Mouse (Mus musculus) CD4-positive, CD25-positive, alpha-beta regulatory T cell, adult 9 weeks (primary cell): Measurements from ENCODE around the gene Abhd16a. TPM values are rescaled to one million over a fixed set of nuclear protein-coding genes. Genes with fewer than 3 reads are reported as not detected.

Experiments
- polyA plus RNA-seq: library from polyadenylated mRNA; unstranded; fragments of 100-300 nt; shearing (Covaris generic); gene quantifications from one replicate; pipeline ENCODE4 v1.2.1, GENCODE M21; 2017

The Abhd16a gene
- polyA plus RNA-seq: 84.0 TPM

DNA sequence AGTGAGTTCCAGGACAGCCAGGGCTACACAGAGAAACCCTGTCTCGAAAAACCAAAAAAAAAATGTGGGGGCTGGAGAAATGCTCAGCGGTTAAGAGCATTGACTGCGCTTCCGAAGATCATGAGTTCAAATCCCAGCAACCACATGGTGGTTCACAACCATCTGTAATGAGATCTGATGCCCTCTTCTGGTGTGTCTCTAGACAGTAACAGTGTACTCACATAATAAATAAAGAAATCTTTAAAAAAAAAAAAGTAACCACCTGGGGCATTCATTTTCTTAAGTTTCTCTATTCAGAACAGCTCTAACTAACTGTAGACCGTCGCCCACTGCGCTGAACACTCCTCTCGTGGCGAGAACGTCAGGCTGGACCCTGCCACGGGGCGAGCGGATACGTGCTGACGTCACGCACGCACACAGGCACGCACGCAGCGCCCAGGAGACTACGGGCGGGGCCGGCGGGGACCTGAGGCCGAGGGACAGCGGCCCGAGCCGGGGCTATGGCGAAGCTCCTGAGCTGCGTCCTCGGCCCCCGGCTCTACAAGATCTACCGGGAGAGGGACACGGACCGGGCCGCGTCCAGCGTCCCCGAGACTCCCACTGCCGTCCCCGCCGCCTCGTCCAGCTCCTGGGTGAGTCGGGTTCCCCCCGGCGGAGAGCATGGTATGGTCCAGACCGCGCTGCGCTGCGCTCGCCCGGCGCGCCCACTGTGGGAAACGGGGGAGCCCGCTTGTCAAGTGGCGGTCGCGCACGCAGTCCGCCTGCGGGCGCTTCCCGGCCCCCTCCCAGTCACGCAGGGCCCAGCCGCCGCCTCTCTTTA, at the start of gene Abhd16a:
Gene Abhd16a (plus strand): TSS at position 439 of the 820 bp plus-strand sequence.

DNA sequence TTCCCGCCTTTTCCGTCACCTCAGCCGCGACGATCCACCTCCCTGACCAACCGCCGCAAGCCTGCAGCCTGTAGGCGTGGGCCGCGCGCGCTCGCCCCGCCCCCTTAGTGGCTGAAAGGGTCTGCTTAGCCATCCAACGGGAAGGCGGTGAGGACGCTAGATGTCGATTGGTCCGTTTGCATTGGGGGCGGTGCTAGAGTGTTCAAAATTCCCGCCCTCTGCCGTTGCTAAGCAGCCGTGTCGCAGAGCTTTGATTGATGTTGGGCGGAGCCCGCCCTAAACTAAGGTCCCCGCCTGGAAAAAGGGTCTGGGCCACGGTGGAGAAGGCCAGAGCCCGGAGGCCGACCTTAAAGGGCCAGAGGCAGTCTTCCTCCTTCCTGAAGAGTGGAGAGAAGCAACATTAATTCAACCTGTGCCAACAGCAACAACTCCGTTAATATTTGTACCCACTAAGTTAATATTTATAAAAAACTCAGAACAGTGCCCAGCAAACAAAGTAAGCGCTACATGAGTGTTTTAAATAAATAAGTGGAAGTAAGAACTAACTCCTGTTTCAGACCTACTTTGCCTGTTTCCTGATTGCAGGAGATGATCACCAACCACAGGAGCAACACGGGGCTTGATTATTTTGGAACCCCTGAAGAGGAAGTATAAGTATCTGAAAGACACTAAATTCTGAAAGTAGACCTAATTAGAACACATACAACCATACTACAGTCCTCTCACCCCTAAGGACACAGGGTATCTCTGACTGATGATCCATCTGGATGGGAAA, 42.2 kb upstream of the Abhd16a start, which contains the start of gene Msh5:
Gene Msh5 (minus strand): TSS at position 65 of the 775 bp plus-strand sequence.

DNA sequence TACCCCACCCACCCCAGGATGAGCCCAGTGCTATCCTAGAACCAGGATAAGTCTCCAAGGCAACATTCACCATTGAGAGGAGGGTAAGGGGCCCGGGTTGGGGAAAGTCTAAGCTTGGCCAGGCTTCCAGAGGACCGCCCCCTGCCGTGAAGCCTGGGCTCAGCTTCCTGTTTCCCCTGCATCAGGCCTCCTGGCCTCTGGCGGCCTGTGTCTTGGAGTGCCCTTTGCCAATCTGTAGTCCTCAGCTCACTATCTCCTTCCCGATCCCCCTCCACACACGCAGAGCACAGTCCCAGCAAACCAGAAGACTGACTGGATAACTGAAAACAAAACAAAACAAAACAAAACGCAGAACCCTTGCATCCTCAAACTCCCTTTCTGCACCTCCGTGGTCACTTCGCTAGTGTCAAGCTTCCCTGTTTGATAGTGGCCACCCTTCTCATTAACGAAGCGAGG, 39.5 kb upstream of the Abhd16a start, which contains the start of gene Clic1:
Gene Clic1 (plus strand): TSS at position 406 of the 456 bp plus-strand sequence.

DNA sequence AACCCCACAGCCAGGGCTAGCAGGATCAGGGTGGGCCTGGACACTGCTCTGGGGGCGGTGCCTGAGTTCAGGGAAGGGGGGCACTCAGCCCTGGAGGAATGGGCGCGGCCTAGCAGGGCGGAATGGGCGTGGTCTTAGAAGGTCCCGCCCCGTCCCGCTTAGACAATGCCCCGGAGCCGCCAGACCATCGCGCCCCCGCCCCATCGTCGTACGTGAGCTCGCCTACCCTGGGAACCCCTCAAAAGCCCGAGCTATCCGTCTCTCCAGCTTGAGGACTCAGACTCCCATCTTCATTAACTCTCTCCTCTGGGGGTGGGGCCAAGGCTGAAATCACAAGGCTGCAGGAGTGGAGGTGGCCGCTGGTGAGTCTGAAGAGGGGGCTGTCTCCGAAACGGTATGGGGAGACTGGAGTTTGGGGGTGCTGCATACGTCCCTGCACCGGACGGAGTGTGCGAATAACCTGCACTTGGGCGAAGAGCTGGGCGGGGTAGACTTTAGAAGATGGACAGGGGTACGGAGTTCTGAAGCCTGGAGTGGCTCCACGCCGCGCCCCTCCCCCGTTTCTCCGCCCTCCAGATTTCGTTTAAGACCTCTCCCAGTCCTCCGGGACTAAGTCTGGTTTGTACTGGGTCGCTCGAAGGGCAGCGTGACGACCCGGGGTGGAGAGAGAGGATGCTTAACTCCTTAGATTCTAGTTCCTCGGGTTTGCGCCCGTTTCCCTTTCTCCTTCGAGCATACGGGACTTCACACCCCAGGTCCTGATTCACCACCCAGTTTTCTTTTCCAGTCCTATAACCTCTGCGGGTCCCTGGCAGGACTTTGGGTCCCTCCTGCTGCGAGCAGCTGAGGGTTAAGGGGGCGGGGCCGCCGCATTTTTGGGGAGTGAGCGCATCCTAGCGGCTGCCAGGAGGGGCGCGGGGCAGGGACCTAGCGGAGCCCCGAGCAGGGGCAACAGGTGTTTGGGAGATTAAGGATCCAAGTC, 29.9 kb upstream of the Abhd16a start, which contains the start of gene Ddah2:
Gene Ddah2 (plus strand): TSS at position 125 of the 982 bp plus-strand sequence.

DNA sequence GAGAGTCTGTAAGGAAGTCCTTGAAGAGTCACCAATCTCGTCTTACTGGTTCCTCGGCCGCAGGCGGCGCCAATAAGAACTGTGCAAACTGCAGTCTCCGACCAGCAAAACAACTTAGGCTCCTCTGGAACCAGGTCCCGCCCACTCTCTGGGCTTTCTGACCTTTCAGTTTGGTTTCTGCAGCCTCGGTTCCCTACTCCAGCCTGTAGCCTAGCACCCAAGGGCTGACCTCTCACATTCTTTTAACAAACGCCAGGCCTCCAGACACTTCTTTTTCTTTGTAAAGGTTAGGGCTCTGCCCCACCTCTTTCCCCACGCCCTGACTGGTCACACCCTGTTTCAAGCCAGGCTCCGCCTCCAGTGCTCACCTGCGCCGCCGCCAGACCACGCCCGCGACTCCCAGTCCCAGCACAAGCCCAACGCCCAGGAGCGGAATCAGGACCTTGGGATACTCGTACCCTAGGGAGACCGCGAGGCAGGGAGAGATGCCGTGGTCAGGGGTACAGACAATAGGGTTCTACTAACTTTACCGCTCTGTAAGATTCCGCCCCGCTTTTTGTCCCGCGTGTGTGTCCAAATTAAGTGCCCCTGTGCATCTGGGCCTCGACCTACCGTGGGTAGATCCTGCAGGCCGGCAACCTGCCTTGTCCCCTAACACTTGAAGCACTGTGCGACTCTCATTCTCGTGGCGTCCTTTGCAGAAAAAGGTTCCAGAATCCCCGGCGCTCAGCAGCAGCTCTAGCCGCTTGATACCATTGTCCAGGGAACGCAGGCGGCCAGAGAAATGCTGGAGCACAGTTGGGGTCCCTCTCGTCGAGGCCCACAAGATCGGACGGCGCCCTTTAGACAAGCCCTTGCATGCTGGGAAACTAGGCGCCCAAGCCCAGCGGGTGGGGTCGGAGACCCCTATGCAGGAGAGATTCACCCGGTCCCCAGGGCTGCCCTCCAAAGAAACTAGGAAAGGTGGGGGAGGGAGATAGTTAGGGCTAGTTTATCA, 23.8 kb upstream of the Abhd16a start, which contains the start of gene Ly6g6c:
Gene Ly6g6c (plus strand): TSS at position 438 of the 997 bp plus-strand sequence.

DNA sequence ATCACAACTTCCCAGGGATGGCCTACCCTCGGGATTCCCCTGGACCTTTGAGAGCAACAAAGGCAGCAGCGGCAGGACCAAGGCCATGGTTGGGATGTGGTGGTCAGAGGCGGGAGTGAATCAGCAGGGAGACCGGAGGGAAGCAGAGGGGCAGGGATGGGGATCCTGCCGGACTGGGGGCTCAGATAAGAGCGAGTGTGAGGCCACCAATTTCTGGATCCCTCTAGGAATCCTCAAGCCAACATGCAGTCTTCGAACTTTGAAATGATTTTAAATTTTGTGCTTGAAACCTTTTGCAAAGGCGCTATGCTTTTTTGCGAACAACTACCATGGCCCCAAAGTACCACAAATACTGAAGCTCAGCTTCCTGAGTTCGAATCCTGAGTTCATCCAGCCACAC, 23.0 kb upstream of the Abhd16a start, which contains the start of gene Mpig6b:
Gene Mpig6b (minus strand): TSS at position 101 of the 400 bp plus-strand sequence.

DNA sequence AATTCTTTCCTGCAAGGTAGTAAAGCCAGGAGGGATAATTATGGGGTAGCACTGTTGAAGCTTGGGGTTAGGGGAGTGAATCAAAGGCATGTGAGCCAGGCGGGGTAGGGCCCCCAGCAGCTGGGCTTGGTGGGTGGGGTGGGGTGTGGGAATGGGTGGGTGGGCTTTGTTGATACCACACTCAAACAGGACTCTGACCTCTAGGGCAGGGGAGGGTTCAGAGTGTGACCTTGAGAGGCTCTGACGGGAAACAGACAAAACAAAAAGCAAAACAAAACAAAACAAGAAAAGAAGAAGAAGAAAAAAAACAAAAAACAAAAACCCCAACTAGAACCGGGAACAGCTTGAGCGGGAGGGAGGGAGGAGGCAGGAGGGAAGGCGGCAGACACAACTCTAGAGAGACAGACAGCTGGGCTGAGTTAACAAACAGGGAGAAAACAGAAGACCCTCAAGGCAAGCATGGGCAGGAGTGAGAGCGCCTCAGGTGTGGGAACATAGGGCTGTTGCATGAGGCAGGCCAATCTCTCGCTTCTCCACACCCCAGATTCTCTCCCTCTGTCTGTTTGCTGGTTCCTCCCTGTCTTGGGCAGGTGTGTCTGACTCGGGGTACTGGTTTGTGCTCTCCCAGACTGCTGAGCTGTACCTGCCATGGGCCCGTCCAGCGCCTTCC, 12.4 kb upstream of the Abhd16a start, which contains the start of gene Ly6g6e:
Gene Ly6g6e (plus strand): TSS at position 396 of the 670 bp plus-strand sequence.

DNA sequence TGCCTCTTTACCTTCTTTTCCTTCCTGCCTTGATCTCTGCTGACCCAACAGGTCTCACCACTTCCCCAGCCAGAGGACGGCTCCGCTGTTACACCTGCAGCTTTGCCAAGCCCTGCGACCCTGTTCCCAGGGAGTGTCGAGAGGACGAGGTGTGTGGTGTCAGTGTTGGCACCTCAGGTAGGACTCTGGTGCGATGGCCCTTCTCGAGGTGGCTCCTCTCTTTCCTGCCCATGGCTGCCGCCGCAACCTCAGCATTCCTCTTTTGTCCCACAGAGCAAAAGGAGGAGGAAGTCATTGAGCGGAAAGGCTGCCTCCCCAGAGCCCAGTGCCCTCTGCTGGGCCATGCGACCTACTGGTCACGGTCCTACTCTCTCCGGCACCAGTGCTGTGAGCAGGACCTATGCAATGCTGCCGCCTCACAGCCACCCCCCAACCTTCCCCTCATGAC, 11.3 kb upstream of the Abhd16a start, which contains the start of gene Ly6g6d:
Gene Ly6g6d (minus strand): TSS at position 280 of the 448 bp plus-strand sequence.

DNA sequence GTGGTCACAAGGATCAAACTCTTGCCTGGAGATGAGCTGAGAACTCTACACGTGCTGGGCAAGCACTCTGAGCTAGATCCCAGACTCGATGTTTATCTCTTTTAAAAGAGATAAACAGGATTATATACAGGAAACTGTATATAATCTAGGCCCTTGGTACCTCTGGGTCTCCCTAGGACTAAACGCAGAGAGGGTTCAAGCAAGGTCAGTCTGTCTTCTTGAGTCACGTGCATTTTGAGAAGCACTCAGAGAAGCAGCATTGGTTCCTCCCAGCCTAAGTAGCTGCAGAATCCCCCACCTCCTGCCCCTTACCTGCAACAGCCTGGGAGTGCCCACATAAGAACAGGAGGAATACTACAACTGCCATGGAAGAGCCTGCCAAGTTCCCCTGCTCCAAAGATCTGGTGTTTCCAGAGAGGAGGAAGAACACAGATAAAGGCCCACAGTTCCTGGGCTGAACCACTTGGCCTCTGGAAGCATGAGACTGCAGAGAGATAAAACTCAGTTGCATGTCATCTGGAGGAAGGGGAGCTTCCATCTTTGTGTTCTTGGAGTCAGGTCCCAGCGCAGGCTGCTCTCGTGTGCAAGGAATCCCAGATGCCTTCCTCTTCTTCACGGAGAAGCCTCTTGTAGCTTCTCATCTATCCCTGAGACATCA, 3.7 kb upstream of the Abhd16a start, which contains the start of gene Ly6g6f:
Gene Ly6g6f (minus strand): TSS at position 403 of the 658 bp plus-strand sequence.

DNA sequence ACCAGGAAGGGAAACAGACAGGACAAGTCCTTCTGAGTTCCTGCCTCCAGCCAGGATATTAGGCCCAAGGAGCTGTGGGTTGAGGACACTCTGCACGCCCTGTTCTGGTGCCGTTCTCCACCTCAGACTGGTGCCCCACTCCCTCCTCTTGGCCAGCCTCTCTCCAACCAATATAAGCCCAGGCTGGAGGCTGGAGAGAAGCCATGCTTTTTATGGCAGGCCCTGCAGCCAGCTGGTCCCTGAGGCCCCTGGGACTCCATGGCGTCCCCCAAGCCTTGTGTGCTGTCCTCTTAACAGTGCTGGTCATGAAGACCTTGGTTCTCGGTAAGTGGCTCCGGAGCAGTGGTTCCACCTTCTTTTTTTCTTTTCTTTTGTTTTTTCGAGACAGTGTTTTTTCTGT, 19.0 kb downstream of the Abhd16a start, which contains the start of gene Ly6g5c:
Gene Ly6g5c (plus strand): TSS at position 183 of the 400 bp plus-strand sequence.

DNA sequence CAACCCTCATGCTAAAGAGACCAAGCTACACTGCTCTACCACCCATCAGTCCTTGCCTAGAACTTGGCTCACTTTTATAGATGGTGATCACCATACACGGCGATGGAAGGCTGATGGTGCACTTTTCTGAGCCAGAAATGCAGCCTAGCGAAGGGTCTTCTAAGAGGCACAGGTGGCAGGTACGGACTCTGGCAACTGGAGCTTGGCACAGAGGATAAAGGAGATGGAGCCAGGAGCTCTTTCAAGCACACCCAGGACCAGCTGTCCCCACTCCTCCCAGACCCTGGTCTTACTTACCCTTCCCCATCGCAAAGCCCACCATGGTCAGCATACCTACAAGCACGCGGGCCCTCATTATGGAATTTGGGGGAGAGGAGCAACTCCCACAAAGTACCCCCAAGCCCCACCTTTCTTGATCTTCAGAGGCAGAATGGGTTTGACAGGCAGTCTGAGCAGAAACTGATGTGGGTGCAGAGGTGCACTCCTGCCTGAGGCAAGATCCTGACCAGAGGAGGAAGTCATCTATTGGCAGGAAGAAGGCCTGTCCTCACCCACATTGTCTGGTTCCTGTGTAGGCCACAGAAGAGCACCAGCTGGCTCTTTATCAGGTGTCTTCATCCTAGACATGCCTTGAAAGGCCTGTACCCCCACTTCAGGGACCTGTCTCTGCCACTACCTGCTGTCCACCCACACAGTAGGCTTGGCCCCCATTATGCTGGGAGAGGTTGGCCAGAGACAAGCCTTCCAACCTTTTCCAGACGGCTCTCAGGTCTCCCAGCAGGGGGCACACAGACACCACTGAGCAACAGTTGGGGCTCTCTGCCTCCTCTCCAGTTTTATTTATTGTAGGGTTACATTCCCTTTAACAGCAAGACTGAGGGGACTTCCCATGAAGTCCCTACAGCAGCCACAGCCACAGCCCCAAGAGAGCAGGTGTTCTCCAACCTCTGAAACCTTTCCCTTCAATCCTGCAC, 26.3 kb downstream of the Abhd16a start, which contains the start of gene Ly6g5b:
Gene Ly6g5b (minus strand): TSS at position 383 of the 974 bp plus-strand sequence.

DNA sequence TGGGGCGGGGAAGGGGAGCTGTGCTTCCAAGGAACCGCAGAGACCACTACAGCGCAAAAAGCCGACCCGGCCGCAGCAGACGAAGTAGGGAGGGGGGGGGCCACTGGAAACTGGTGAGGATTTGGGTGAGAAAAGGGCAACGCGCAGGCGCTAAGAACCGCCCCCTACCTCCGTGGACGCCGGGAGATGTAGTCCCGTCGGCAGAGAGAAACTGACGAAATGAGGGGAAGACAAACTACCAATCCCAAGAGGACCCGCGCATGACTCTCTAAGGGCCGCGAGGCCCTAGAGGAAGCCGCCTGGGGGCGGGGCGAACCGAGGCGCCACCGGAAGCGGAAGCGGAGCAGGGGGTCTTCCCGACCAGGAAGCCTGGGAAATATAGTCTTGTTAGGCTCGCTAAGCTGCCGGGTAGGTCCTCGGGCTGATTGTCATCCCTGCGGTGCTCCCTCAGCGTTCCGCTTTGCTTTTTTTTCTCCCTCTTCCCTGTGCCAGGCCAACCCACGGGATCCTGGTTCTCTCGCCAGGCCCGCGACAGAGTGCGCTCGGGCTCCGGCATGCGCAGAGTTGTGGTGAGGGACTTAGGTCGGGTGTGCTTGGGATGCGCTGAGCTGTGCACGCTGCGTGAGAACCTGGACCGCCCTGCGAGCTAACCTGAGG, 32.2 kb downstream of the Abhd16a start, which contains the start of gene Gpank1:
Gene Gpank1 (plus strand): TSS at position 313 of the 657 bp plus-strand sequence.

DNA sequence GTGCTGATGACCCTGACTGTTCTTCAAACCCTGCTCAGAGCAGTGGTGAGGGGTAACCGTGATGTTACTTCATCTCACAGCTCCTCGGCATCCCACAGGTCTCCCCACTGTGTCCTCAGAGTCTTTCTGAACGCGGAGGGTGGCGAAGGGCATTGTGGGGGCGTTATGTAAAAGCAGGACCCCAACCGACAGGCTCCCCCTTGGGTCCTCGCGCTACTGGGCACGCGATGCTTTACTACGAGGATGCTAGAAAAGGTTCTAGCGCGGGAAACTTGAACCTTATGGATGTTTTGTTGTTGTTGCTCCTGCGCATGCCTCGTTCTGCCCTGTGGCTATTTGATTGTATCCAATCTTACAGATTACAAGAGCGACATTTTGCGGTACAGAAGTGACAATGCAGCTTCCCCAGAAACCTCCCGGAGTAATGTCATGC, 32.8 kb downstream of the Abhd16a start, which contains the start of gene Csnk2b:
Gene Csnk2b (minus strand): TSS at position 183 of the 433 bp plus-strand sequence.

DNA sequence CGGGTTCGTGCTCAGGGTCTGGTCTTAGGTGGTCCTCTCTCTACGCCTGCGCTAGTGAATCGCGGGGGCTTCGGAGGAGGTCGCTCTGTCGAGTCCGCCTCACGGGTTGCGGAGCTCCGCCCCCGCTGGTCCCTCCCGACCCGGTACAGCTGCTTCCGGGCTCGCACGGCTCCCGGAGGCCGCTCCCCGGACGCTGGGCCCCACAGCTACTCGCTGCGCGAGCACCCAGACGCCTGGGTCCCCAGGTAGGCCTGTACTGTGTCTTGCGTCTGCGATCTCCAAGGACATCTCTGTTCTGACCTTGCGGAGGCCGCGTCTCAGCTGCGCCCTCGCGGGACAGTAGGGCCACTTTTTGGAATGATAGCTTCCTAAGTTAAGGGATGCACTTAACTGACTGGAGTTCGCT, 37.1 kb downstream of the Abhd16a start, which contains the start of gene D17H6S53E:
Gene D17H6S53E (plus strand): TSS at position 168 of the 406 bp plus-strand sequence.

DNA sequence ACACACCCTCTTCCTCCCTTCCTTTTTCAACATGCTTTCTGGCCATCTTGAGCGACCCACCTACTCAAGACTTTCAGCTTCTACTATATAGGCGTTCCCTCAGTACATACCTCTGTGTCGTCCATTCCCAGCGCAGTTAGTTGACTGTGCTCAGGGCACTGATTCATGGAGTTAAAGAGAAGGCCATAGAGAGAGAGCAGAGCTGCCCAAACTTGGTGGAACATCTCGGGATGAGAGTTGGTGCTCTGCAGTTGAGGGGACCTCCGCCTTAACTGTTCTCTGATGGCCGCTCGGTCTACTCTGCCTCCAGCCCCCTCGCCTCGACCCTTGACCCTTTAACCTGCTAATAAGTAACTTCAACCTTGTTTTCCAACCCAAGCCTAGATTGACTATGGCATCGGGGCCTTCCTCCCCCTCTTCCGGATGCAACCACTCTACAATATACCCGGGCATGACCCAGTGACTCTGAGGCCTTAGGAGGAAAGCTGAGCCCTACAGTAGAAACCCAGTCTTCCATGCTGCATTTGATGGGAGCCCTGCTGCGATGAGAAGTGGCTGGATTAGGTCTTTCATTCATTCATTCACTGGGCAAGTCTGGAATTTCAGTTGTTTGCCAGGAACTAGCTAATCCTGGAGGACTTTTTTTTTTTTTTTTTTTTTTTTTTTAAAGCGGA, 42.6 kb downstream of the Abhd16a start, which contains the start of gene Apom:
Gene Apom (minus strand): TSS at position 551 of the 674 bp plus-strand sequence.

